Mouse (Mus musculus) B cell, adult 62 days (primary cell): ENCODE measurements around the gene Cd160. TPM values are rescaled to one million over a fixed set of nuclear protein-coding genes. Genes with fewer than 3 reads are reported as not detected.

ENCODE experiments used
- total RNA-seq: library from RNA; stranded (reverse); gene quantifications from 4 replicates; pipeline ENCODE4 v1.2.4, GENCODE M21; 2023

Gene Cd160
- total RNA-seq: 0.85 to 2.0 TPM (median 0.95 TPM) in 4 replicates

DNA sequence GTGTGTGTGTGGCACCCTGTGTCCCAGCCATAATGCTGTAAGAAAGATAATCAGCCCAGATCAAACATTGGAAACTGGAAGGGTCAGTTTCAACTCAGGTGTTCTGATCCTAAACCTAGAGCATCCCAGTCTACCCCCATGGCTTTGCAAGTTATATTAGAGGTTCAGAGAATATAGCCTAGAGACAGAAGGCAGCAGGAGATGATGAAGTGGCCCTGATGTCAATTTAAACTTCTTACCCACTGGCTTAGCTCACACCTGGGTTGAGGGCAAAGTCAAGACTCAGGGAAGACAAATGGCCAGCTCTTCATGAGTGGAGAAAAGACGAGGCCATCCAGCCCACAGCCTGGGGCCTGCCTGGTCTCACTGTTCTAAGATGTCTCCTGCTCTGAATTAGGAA, at the start of gene Cd160, which contains the start of gene Pdzk1:
Gene Cd160, minus strand, starts transcription at position 368 of the 400 bp plus-strand sequence.
Gene Pdzk1, plus strand, starts transcription at position 301 of the 400 bp plus-strand sequence.

Other genes starting within 250 kb of the Cd160 start
- gene Polr3gl, start 235.2 kb downstream of the Cd160 start, total RNA-seq: 26.1 to 38.5 TPM (median 30.1 TPM) in 4 replicates
- not detected in 4 replicates for gene Ankrd34a, start 232.7 kb downstream of the Cd160 start, total RNA-seq
- 0.27 to 0.91 TPM (median 0.36 TPM) in 4 replicates for gene Lix1l, start 228.2 kb downstream of the Cd160 start, total RNA-seq
- 76.7 to 110 TPM (median 95.7 TPM) in 4 replicates for gene Rbm8a, start 199.4 kb downstream of the Cd160 start, total RNA-seq
- gene Pex11b, start 194.0 kb downstream of the Cd160 start, total RNA-seq: 19.4 to 26.2 TPM (median 23.9 TPM) in 4 replicates
- gene Gm42957, start 193.9 kb downstream of the Cd160 start, total RNA-seq: 0.16 TPM in 1 of 4 replicates, not detected in the others
- 1.9 to 3.3 TPM (median 2.8 TPM) in 4 replicates for gene Itga10, start 183.8 kb downstream of the Cd160 start, total RNA-seq
- gene Ankrd35, start 159.2 kb downstream of the Cd160 start, total RNA-seq: 0.91 TPM in 1 of 4 replicates, not detected in the others
- 36.6 to 48.0 TPM (median 39.6 TPM) in 4 replicates for gene Pias3, start 133.0 kb downstream of the Cd160 start, total RNA-seq
- 0.46 to 0.54 TPM (median 0.53 TPM) in 3 of 4 replicates, not detected in the other for gene Nudt17, start 120.8 kb downstream of the Cd160 start, total RNA-seq
- 47.6 to 55.2 TPM (median 53.7 TPM) in 4 replicates for gene Polr3c, start 101.7 kb downstream of the Cd160 start, total RNA-seq
- gene Rnf115, start 101.7 kb downstream of the Cd160 start, total RNA-seq: 49.3 to 55.1 TPM (median 52.3 TPM) in 4 replicates
- 0.23 TPM in 1 of 4 replicates, not detected in the others for gene Pdzk1, start 67 bp downstream of the Cd160 start, total RNA-seq
- gene Gja5, start 75.3 kb upstream of the Cd160 start, total RNA-seq: not detected in 4 replicates
- gene Gpr89, start 76.0 kb upstream of the Cd160 start, total RNA-seq: 14.5 to 18.9 TPM (median 17.4 TPM) in 4 replicates
- gene Gja8, start 96.7 kb upstream of the Cd160 start, total RNA-seq: not detected in 4 replicates